Mouse (Mus musculus): Measurements from ENCODE around the gene Metrn.

Metrn gene

GRCm38 (mm10) chr17:25765886-25766285 lies 31.1 kb downstream of the Metrn start:
- no peak for DNase-seq (ENCODE audit: low spot score)

- DNase-seq (ENCODE audit: low spot score) = no peak
Measured at GRCm38 (mm10) chr17:25762591-25762990, 34.3 kb downstream of the Metrn start.

- DNase-seq (ENCODE audit: low spot score) = no peak
Measured at GRCm38 (mm10) chr17:25761561-25761970, 35.4 kb downstream of the Metrn start.

- no peak for DNase-seq (ENCODE audit: low spot score)
Measured at GRCm38 (mm10) chr17:25760148-25760547, 36.8 kb downstream of the Metrn start.

DNA sequence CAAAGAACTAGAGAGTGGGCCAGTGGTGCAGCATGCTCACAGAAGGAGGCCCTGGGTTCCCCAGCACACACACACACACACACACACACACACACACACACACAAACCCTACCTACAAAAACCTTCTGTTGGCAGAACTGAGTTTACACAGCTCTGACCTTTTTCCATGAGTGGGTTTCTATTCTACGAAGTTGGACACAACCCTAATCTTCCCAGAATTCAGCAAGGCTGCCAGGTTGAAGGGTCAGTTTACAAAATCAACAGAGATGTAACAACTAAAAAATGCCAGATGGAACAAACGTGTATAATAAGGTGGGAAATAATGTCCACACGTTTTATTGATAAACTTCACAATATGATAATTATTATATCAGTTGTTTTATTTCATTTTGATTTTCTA lies 39.2 kb downstream of the Metrn start:
- DNase-seq (ENCODE audit: low spot score) = no peak

DNA sequence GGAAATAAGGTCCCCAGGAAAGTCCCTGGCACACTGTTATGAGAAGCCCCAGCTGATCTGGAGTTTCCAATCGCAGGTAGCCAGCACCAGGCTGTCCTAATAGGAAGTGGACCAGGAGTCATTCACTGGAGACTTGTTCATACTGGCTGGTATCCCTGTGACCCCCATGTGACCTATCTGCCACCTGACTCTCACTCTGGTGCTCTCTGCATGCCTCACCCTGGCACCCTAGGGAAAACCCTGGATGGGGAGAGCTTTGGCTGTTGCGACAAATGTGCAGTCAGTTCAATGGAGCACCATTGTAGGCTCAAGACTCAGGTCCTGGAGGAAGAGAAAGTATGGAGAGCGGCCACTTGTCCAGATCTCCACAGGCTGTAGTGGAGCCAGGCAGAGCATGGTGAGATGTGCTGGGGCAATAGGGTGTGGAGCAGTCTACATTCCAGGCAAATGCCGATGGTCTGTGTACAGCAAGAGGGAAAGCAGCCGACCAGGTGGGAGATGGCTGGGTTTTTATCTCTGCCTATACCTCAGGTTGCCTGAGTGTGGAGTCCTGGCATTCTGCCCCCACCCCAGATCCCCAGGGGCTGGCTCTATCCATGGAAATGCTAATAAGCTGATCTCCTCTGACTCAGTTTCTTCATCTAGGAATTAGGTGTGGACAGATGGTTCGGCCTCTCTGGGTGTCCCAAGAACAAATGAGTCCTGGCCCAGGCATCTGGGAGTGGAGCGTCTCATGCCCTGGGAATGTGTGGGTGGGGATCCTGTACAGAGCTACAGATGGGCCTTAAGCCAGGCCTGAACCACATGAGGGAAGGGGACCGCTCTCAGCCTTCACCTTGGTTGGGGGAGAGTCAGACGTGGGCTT lies 40.3 kb downstream of the Metrn start:
- no peak for DNase-seq (ENCODE audit: low spot score)

DNA sequence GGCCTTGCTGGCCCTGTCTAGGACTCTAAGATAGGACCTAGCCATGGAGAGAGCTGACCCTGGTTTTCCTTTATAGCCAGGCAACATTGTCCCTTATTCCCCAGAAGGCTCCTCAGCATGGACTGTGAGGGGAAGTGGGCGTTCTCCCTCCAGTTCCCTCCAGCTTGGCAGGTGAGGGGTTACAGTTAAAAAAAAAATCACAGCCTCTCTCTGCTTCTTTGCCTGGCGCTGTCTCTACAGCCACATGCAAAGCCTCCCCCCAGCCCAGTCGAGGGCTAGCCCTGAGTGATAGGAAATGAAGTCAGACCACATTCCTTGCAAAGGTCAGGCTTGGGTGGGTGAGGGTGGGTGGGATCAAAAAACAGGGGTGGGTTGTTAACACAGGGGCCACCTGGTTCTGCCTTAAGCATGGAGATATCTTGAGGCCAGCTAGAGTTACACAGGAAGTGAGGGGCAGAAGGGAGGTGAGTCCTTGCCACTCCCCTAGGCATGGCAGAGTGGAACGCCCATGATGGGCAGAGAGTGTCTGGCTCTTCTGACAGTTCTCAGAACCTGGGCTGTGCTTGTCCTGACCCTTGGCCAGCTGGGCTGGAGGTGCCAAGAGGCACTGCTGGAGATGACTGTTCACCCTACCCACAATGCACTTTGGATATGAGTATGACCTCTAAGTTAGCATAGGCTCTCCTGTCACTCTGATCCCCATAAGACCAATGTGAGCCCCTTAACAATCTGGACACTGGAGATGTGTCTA lies 41.1 kb downstream of the Metrn start:
- DNase-seq (ENCODE audit: low spot score) = no peak

DNA sequence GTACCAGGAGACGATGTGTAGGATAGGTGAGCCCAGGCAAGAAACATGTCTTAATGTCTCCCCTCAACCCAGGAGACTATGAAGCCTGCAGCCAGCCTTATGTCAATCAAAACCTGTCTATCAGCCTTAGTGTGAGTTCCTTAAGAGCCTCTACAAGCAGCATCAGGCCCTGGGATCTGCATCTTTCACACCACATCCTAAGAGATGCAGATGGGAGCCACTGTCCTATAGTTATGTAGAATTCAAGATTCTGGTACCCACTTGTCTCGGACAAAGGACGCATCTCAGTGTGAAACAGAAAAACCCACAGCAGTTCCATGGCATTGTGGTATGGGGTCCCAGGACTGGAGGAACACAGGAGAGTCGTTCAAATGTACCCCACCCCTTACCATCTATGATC lies 41.9 kb downstream of the Metrn start:
- no peak for DNase-seq (ENCODE audit: low spot score)

GRCm38 (mm10) chr17:25754241-25754640 lies 42.7 kb downstream of the Metrn start, which contains the start of gene Msln:
Gene Msln (minus strand): TSS chr17:25754378.
- no peak for DNase-seq (ENCODE audit: low spot score)

- no peak for DNase-seq (ENCODE audit: low spot score)
Measured at GRCm38 (mm10) chr17:25751446-25751845, 45.5 kb downstream of the Metrn start.

GRCm38 (mm10) chr17:25749314-25749713 lies 47.6 kb downstream of the Metrn start:
- no peak for DNase-seq (ENCODE audit: low spot score)

GRCm38 (mm10) chr17:25748238-25748637 lies 48.7 kb downstream of the Metrn start:
- DNase-seq (ENCODE audit: low spot score) = no peak

DNA sequence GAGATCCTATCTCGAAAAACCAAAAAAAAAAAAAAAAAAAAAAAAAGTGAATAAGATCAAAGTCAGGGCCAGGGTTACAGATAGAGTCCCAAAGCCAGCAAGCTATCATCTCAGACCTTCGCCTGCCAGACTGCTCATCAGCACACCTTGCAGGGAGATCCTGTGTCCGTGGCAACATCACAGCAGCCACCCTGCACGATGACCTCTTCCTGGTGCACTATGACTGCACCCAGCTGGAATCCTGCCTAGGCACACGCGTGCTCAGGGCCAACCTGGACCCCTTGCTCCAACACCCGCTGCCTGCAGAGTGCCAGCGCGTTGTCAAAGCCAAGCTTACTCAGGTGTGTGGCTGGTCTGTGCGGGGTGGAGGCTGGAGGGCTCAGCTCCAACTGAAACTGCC lies 52.6 kb downstream of the Metrn start:
- DNase-seq (ENCODE audit: low spot score) = no peak

GRCm38 (mm10) chr17:25743831-25744230 lies 53.1 kb downstream of the Metrn start:
- DNase-seq (ENCODE audit: low spot score) = no peak

Measured in spleen, adult 12 weeks (tissue).